Mouse (Mus musculus) bone marrow macrophage, adult 2 months (primary cell): ENCODE results near the gene Dip2c. TPM values are rescaled to one million over a fixed set of nuclear protein-coding genes. Genes with fewer than 3 reads are reported as not detected.

Experiments used
- H3K27ac ChIP-seq: 2 replicates; pipeline ENCODE4 v1.5.1; 2012; ENCODE audit warnings: low read depth, low read length; ENCODE audit not compliant: insufficient read depth
- H3K4me1 ChIP-seq: 2 replicates; pipeline ENCODE4 v1.6.1; 2012; ENCODE audit warnings: low read length; ENCODE audit not compliant: control insufficient read depth, insufficient read depth
- H3K4me3 ChIP-seq: 2 replicates; pipeline ENCODE4 v1.5.1; 2012; ENCODE audit warnings: mild to moderate bottlenecking, low read length, moderate library complexity; ENCODE audit not compliant: insufficient read depth
- CTCF ChIP-seq: IDR thresholded peaks from 2 replicates; pipeline ENCODE4 v1.5.1; 2012; ENCODE audit warnings: low read depth, mild to moderate bottlenecking, low read length, moderate library complexity
- POLR2A ChIP-seq: IDR thresholded peaks from 2 replicates; pipeline ENCODE4 v1.6.1; 2012; ENCODE audit warnings: mild to moderate bottlenecking, low read depth, low read length, borderline replicate concordance
- polyA plus RNA-seq: library from polyadenylated mRNA; stranded (reverse); fragments of >200 nt; gene quantifications from 2 replicates; pipeline ENCODE4 v1.2.4, GENCODE M21; 2012; ENCODE audit not compliant: missing spikeins, insufficient read depth, insufficient read length

Dip2c gene
- polyA plus RNA-seq, 1 experiment = 2.1 TPM

GRCm38 (mm10) chr13:9576686-9577085 is 300.4 kb downstream of the Dip2c start:
- TF ChIP-seq POLR2A = no peak
- TF ChIP-seq CTCF = no peak
- H3K27ac ChIP-seq = no peak overlapping the region
- no peak overlapping the region for H3K4me3 ChIP-seq
- no peaks in the 10 kb centered on the region for H3K4me1 ChIP-seq

DNA sequence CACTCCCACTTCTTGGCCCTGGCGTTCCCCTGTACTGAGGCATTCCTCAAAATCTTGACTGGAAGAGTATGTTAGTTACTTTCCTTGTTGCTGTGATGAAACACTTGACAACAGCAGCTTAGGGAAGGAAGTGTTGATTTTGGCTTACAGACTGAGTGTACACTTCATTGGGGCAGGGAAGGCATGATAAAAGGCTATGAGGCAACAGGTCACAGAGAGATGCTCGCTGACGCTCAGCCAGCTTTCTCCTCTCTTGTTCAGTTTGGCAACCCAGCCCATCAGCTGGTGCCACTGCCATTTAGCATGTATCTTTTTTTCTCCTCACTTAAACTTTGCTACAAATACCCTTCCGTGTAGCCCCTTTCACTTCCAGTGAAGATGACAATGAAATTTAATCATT is 302.1 kb downstream of the Dip2c start:
- Histone ChIP-seq H3K27ac (no peak overlapping the region), H3K4me3 (no peak overlapping the region), H3K4me1 (no peaks in the 10 kb centered on the region)
- TF ChIP-seq CTCF (no peak), POLR2A (no peak)

DNA sequence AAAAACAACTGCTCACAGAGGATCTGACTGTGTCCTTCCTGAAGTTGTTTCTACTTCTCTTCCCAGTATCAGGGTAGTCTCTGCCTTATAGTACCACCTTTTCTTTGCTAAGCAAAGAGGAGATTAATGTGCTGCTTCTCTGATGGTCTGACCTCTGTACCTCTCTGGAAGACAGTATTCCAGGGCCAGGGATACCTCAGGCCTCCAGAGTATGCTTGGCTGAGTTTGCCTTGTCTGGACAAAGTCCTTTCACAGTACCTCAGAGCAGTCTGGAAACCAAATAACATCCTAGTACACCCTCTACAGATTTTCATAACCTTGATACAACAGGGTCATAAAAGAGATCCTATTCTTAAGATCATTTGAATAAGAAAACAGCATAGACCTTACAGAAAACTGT is 305.5 kb downstream of the Dip2c start:
- TF ChIP-seq CTCF = no peak
- no peak for TF ChIP-seq POLR2A
- H3K4me1 ChIP-seq = no peaks in the 10 kb centered on the region
- H3K4me3 ChIP-seq = no peak overlapping the region
- H3K27ac ChIP-seq = no peak overlapping the region

GRCm38 (mm10) chr13:9583579-9583978 is 307.3 kb downstream of the Dip2c start:
- no peak overlapping the region for H3K4me3 ChIP-seq
- no peak for TF ChIP-seq CTCF
- no peak for TF ChIP-seq POLR2A
- H3K4me1 ChIP-seq = no peaks in the 10 kb centered on the region
- no peak overlapping the region for H3K27ac ChIP-seq

DNA sequence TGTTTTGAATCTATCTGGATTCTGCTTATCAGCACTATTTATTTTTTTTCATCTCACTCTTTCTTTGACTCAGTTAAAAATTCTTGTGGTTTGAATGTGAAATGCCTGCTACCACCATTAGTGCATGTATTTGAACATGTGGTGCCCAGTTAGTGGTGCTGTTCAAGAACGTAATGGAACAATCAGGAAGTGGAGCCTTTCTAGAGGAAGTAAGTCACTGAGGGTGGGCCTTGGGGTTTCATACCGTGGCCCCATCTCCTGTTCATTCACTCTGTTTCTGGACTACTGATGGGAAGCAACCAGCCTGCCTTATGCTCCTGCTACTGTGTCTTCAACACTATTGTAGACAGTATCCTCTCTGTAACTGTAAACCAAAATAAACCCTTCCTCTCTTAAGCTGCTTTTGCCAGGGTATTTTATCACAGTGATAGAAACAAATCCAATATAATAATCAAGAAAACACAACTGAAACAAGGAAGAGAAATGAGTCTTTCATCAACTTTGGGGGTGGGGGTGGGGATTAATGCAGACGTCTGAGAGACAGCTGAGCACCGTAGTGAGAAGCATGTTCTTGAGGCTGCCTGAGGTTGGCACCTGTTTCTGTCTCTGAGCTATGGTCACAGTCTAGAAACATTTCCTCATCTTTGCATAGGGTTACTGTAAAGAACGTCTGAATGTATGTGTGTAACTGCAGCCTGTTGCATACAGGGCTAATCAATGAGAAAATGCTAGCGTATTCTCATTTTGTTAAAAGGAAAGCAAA is 323.2 kb downstream of the Dip2c start:
- Histone ChIP-seq H3K27ac (no peak overlapping the region), H3K4me1 (no peaks in the 10 kb centered on the region), H3K4me3 (no peak overlapping the region)
- TF ChIP-seq CTCF = no peak

DNA sequence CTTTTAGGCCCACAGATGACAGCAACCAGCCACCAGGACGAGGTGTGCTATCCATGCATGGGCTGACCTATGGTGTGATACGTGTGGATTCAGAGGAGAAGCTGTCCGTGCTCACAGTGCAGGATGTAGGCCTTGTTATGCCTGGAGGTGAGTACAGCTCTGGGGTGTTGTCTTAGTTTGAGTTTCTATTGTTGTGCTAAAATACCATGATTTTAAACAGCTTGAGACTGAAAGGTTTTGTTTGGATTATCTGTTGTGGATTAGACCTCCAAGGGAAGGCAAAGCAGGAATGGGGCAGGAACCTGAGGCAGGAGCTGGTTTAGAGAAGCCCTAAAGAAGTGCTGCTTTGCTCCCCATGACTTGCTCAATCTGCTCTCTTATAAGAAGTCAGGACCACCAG is 325.0 kb downstream of the Dip2c start:
- no peaks in the 10 kb centered on the region for H3K4me1 ChIP-seq
- TF ChIP-seq POLR2A (no peak), CTCF (no peak)
- H3K4me3 ChIP-seq = no peak overlapping the region
- H3K27ac ChIP-seq = no peak overlapping the region

DNA sequence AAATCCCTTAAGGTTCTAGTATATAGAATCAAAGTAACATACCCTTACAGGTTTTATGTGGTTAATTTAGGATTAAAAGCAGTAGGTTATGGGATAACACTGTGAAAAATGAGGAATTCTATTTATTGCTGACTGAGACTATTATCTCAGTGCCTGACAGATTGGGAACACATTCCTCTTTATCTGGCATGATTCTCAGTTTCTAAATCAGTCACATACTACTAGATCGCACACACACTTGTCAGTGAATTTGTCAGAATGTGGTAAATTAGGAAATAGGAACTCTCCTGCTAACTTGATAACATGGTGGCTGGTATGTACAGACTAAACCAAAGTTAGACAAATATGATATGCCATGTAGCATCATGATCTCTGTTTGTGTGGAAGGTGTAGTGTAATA is 334.9 kb downstream of the Dip2c start:
- no peak overlapping the region for H3K27ac ChIP-seq
- H3K4me3 ChIP-seq = no peak overlapping the region
- no peak for TF ChIP-seq POLR2A
- H3K4me1 ChIP-seq = no peaks in the 10 kb centered on the region

- no peak overlapping the region for H3K4me3 ChIP-seq
- peaks cover under 1% of the 10 kb centered on the region for H3K4me1 ChIP-seq
- TF ChIP-seq POLR2A = no peak
- no peak for TF ChIP-seq CTCF
- no peak overlapping the region for H3K27ac ChIP-seq
Observed at GRCm38 (mm10) chr13:9632684-9633083, 356.4 kb downstream of the Dip2c start.

DNA sequence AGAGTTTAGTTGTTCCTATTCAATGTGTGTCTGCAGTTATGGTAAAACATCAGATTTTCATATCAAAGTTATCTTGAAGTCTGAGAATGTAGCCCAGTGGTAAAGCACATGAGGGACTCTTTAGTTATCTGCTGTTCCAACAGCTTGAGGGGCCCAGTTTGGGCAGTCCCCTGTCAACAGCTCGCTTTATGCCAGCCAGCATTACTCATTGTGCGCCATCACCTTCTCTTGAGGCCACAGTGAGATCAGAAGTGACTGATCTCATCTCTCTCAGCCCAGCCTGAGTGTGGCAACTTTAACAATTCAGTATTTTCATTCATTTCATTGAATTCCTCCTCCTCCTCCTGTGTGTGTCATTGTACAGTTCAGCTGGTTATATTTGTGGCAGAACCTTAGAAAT is 359.6 kb downstream of the Dip2c start:
- no peak for TF ChIP-seq CTCF
- TF ChIP-seq POLR2A = no peak
- no peak overlapping the region for H3K4me3 ChIP-seq
- no peak overlapping the region for H3K27ac ChIP-seq
- peaks cover 9% of the 10 kb centered on the region for H3K4me1 ChIP-seq

GRCm38 (mm10) chr13:9636505-9636904 is 360.2 kb downstream of the Dip2c start:
- Histone ChIP-seq H3K4me1 (peaks cover 9% of the 10 kb centered on the region), H3K4me3 (no peak overlapping the region), H3K27ac (no peak overlapping the region)
- no peak for TF ChIP-seq CTCF
- TF ChIP-seq POLR2A = no peak

- no peak overlapping the region for H3K27ac ChIP-seq
- H3K4me1 ChIP-seq = peaks cover 14% of the 10 kb centered on the region
- TF ChIP-seq CTCF (no peak), POLR2A (no peak)
- H3K4me3 ChIP-seq = no peak overlapping the region
Observed at GRCm38 (mm10) chr13:9637949-9638348, 361.6 kb downstream of the Dip2c start.
